Mouse (Mus musculus): ENCODE results near the gene Olfr1303. TPM values are rescaled to one million over a fixed set of nuclear protein-coding genes. Genes with fewer than 3 reads are reported as not detected.

The Olfr1303 gene
- not detected for total RNA-seq (2021)
- long read RNA-seq, experiment 1, result 0 reads
- long read RNA-seq, experiment 2, result 0 reads

- intact Hi-C loops (cut with DNase I), result no loop called here
- no peak for DNase-seq
Observed at GRCm38 (mm10) chr2:111820240-111820639, at the start of gene Olfr1303. Gene Olfr1303, minus strand, starts transcription at chr2:111820340.

GRCm38 (mm10) chr2:111812936-111813335 lies 7.2 kb downstream of the Olfr1303 start:
- intact Hi-C loops (cut with DNase I), result no loop called here
- DNase-seq, result no peak

GRCm38 (mm10) chr2:111777129-111777528 lies 43.0 kb downstream of the Olfr1303 start, which contains the start of gene Olfr1302:
Gene Olfr1302, plus strand, starts transcription at chr2:111777429.
- intact Hi-C loops (cut with DNase I), result no loop called here

More at GRCm38 (mm10) chr2:111777129-111777528, 43.0 kb downstream of the Olfr1303 start, which contains the start of gene Olfr1302:
- DNase-seq, result no peak

Other genes starting within 250 kb of the Olfr1303 start
- gene Olfr1297, start 193.8 kb downstream of the Olfr1303 start, total RNA-seq (2021), result not detected
- gene Olfr1298, start 171.1 kb downstream of the Olfr1303 start, total RNA-seq (2021), result not detected
- not detected for gene Olfr1299, start 158.9 kb downstream of the Olfr1303 start, total RNA-seq (2021)
- not detected for gene Olfr1301, start 69.3 kb downstream of the Olfr1303 start, total RNA-seq (2021)
- not detected for gene Olfr1302, start 42.9 kb downstream of the Olfr1303 start, total RNA-seq (2021)
- not detected for gene Olfr1305, start 56.8 kb upstream of the Olfr1303 start, total RNA-seq (2021)
- gene Olfr1306, start 95.9 kb upstream of the Olfr1303 start, total RNA-seq (2021), result not detected
- gene Olfr1307, start 129.1 kb upstream of the Olfr1303 start, total RNA-seq (2021), result not detected
- not detected for gene Olfr1308, start 144.6 kb upstream of the Olfr1303 start, total RNA-seq (2021)
- not detected for gene Olfr1309, start 169.9 kb upstream of the Olfr1303 start, total RNA-seq (2021)
- not detected for gene Olfr1310, start 192.4 kb upstream of the Olfr1303 start, total RNA-seq (2021)
- not detected for gene Olfr1311, start 204.1 kb upstream of the Olfr1303 start, total RNA-seq (2021)
- not detected for gene Olfr1312, start 229.9 kb upstream of the Olfr1303 start, total RNA-seq (2021)

Data from gastrocnemius, postnatal 36 days (tissue).